Mouse (Mus musculus) limb, embryonic 15.5 days (tissue): Measurements from ENCODE around the gene 1700129C05Rik. TPM values are rescaled to one million over a fixed set of nuclear protein-coding genes. Genes with fewer than 3 reads are reported as not detected.

Source experiments
- polyA plus RNA-seq: library from polyadenylated mRNA; unstranded; fragments of >200 nt; fragmentation: Nextera tagmentation; extraction: Ambion mirVana; gene quantifications from 2 replicates; pipeline ENCODE4 v1.2.1, GENCODE M21; 2015

The 1700129C05Rik gene
- polyA plus RNA-seq, 1 experiment from 2014 or later, result not detected

Other genes starting within 250 kb of the 1700129C05Rik start
- not detected in 2 replicates for gene Gm5142, start 35.9 kb upstream of the 1700129C05Rik start, polyA plus RNA-seq
- 40.4 and 42.6 TPM in 2 replicates for gene Rcbtb1, start 58.3 kb upstream of the 1700129C05Rik start, polyA plus RNA-seq
- gene Gm6904, start 117.3 kb upstream of the 1700129C05Rik start, polyA plus RNA-seq, result not detected in 2 replicates
- not detected in 2 replicates for gene Phf11a, start 154.6 kb upstream of the 1700129C05Rik start, polyA plus RNA-seq
- gene Phf11b, start 198.5 kb upstream of the 1700129C05Rik start, polyA plus RNA-seq, result 0.51 and 0.74 TPM in 2 replicates
- gene Phf11d, start 222.6 kb upstream of the 1700129C05Rik start, polyA plus RNA-seq, result 1.5 and 2.4 TPM in 2 replicates